Mouse (Mus musculus) testis, adult 2 months (tissue): ENCODE data around the gene Sdad1. TPM values are rescaled to one million over a fixed set of nuclear protein-coding genes. Genes with fewer than 3 reads are reported as not detected.
A peak's percentile ranks its signal among the peaks of the same experiment; 100 is the strongest.

ENCODE experiments used
- H3K27ac ChIP-seq: fragments of 200-500 bp; 2 replicates; pipeline ENCODE4 v1.5.1; 2012; ENCODE audit warnings: low read depth, low read length; ENCODE audit not compliant: control insufficient read depth, insufficient read depth
- H3K27me3 ChIP-seq: fragments of 200-500 bp; 2 replicates; pipeline ENCODE4 v1.6.1; 2012; ENCODE audit warnings: mild to moderate bottlenecking, low read length, moderate library complexity; ENCODE audit not compliant: control insufficient read depth, insufficient read depth
- H3K36me3 ChIP-seq: fragments of 200-500 bp; 2 replicates; pipeline ENCODE4 v1.6.1; 2012; ENCODE audit warnings: mild to moderate bottlenecking, low read length; ENCODE audit not compliant: control insufficient read depth, insufficient read depth
- H3K4me1 ChIP-seq: fragments of 200-500 bp; 2 replicates; pipeline ENCODE4 v1.6.1; 2012; ENCODE audit warnings: low read length; ENCODE audit not compliant: control insufficient read depth, insufficient read depth
- H3K4me3 ChIP-seq: fragments of 200-500 bp; 2 replicates; pipeline ENCODE4 v1.5.1; 2012; ENCODE audit warnings: low read depth, mild to moderate bottlenecking, low read length, moderate library complexity, mixed read lengths; ENCODE audit not compliant: control insufficient read depth
- CTCF ChIP-seq: fragments of 200-500 bp; IDR thresholded peaks from 2 replicates; pipeline ENCODE4 v1.5.1; 2012; ENCODE audit warnings: low read depth, mild to moderate bottlenecking, inconsistent platforms, low read length, moderate library complexity; ENCODE audit not compliant: control insufficient read depth, insufficient read depth, insufficient replicate concordance
- POLR2A ChIP-seq: fragments of 200-500 bp; IDR thresholded peaks from 2 replicates; pipeline ENCODE4 v1.6.1; 2012; ENCODE audit warnings: low read depth, mild to moderate bottlenecking, inconsistent platforms, low read length, moderate library complexity; ENCODE audit not compliant: control insufficient read depth
- polyA plus RNA-seq: library from polyadenylated mRNA; depleted of rRNA; stranded (reverse); fragments of >200 nt; gene quantifications from 2 replicates; pipeline ENCODE4 v1.2.3, GENCODE M21; 2012; rRNA removed

The Sdad1 gene
- polyA plus RNA-seq, 1 experiment, result 44.7 TPM

- Histone ChIP-seq H3K27ac (no peak overlapping the region), H3K36me3 (no peaks in the 10 kb centered on the region), H3K27me3 (no peaks in the 10 kb centered on the region), H3K4me3 (peak overlapping the region; percentile 30), H3K4me1 (peaks cover 4% of the 10 kb centered on the region; the same call in 1 of the 2 replicates)
- TF ChIP-seq POLR2A (no peak), CTCF (no peak)
Measured at GRCm38 (mm10) chr5:92239333-92240232, 70.7 kb downstream of the Sdad1 start.

GRCm38 (mm10) chr5:92234939-92235557 lies 75.2 kb downstream of the Sdad1 start:
- no peak overlapping the region for H3K27ac ChIP-seq
- peaks cover 4% of the 10 kb centered on the region; the same call in 1 of the 2 replicates for H3K4me1 ChIP-seq
- no peak for TF ChIP-seq POLR2A
- no peak for TF ChIP-seq CTCF
- no peaks in the 10 kb centered on the region for H3K27me3 ChIP-seq
- no peak overlapping the region for H3K4me3 ChIP-seq
- H3K36me3 ChIP-seq, result no peaks in the 10 kb centered on the region

Other genes with a start within 250 kb of the Sdad1 start
- 16.6 and 20.9 TPM in 2 replicates for gene G3bp2, start 226.8 kb downstream of the Sdad1 start, polyA plus RNA-seq
- gene Uso1, start 172.5 kb downstream of the Sdad1 start, polyA plus RNA-seq, result 8.1 and 8.7 TPM in 2 replicates
- gene U90926, start 95.1 kb downstream of the Sdad1 start, polyA plus RNA-seq, result 2.4 and 2.8 TPM in 2 replicates
- 0.86 and 1.3 TPM in 2 replicates for gene Ppef2, start 54.2 kb downstream of the Sdad1 start, polyA plus RNA-seq
- 4.1 and 5.1 TPM in 2 replicates for gene Naaa, start 32.3 kb downstream of the Sdad1 start, polyA plus RNA-seq
- 0.14 and 0.25 TPM in 2 replicates for gene Cxcl9, start 17.6 kb upstream of the Sdad1 start, polyA plus RNA-seq
- 221 and 263 TPM in 2 replicates for gene Art3, start 21.3 kb upstream of the Sdad1 start, polyA plus RNA-seq
- 0.76 TPM in 1 of 2 replicates, not detected in the other for gene Cxcl10, start 38.4 kb upstream of the Sdad1 start, polyA plus RNA-seq
- 11.8 and 15.2 TPM in 2 replicates for gene Nup54, start 124.7 kb upstream of the Sdad1 start, polyA plus RNA-seq
- gene Scarb2, start 196.4 kb upstream of the Sdad1 start, polyA plus RNA-seq, result 3.6 and 4.3 TPM in 2 replicates
- gene Fam47e, start 244.6 kb upstream of the Sdad1 start, polyA plus RNA-seq, result not detected in 2 replicates